Mouse (Mus musculus) ES-E14 (cell line): ENCODE data around the gene Olfr785.
"Not testable (repeated sequence)": the region's sequence is repeated elsewhere in the genome, so short reads cannot be mapped to it uniquely, and the experiment has no call there.

Source experiments
- HCFC1 ChIP-seq: IDR thresholded peaks from 2 replicates; pipeline ENCODE4 v1.6.1; 2012; ENCODE audit warnings: low read length, inconsistent platforms, borderline replicate concordance; ENCODE audit not compliant: insufficient read depth
- ZC3H11A ChIP-seq: IDR thresholded peaks from 2 replicates; pipeline ENCODE4 v1.6.1; 2012; ENCODE audit warnings: low read depth, mild to moderate bottlenecking, inconsistent platforms, low read length, borderline replicate concordance
- ZNF384 ChIP-seq: IDR thresholded peaks from 2 replicates; pipeline ENCODE4 v1.6.1; 2012; ENCODE audit warnings: low read depth, low read length, inconsistent platforms

DNA sequence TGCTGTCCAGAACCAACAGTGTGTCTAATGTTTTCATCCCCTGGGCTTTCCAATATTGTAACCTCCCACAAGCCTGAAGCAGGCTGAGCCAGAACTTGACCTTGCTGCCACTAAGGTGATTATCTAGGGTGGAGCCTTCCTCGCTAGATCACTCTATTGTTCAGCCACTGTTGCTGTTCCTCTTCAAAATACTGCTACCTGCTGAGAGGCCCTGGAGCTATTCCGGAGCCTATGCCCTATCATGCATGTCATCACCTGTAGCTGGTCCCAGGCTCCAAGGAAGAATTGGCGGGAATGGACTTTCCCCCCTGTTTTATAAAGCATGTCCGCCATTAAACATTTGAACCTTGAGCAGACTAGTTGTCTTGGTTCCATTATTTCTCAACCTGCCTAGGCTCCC, 48.7 kb upstream of the Olfr785 start:
- TF ChIP-seq ZNF384, HCFC1, ZC3H11A: not testable (repeated sequence)
